In genomic region chr9:117066502-117066901, GRCm38 (mm10) we compare ENCODE assay signal across 20 mouse cellular contexts.
DNase-seq lines count a peak whose midpoint lies in the region; ATAC-seq and TF ChIP-seq lines count a peak whose summit lies in the region.
"Had no signal": no experiment of that assay in that cellular context is flagged by ENCODE, and none has a peak within 500 bp of the region (broad histone marks: within the 10 kb centered on the region; RNA-seq: fewer than 3 reads in every experiment).

No protein-coding gene starts in this region.

- no peak for DNase-seq in lung, embryonic 14.5 days
- no peak for DNase-seq in lung, postnatal 14 days
- peak; percentile 9 for DNase-seq in NIH3T3 (ENCODE audit: low read depth)
- DNase-seq in adrenal gland, postnatal 25 days: no peak
- DNase-seq in urinary bladder, adult 2 months (ENCODE audit: low spot score): no peak
- DNase-seq: cerebellum, adult 9-11 months; heart, postnatal 4 days; kidney, adult 18-20 months; kidney, postnatal 25 days; lung, postnatal 36 days; right cerebral cortex, adult 18-20 months; thymus, postnatal 36 days had no signal

- no peak overlapping the region for H3K4me3 ChIP-seq in intestine, postnatal 0 days (ENCODE audit: low read depth, low read length)
- no peak overlapping the region for H3K4me3 ChIP-seq in intestine, embryonic 15.5 days (replicated peaks)
- H3K4me3 ChIP-seq in lung, embryonic 14.5 days (ENCODE audit: low read depth, low read length): no peak overlapping the region
- no peak overlapping the region for H3K4me3 ChIP-seq in embryonic fibroblast, embryonic 13.5 days (ENCODE audit: insufficient read depth, low read length)
- H3K4me3 ChIP-seq: embryonic facial prominence, embryonic 13.5 days; heart, embryonic 12.5 days; limb, embryonic 13.5 days had no signal

- no peak overlapping the region for H3K27ac ChIP-seq in intestine, postnatal 0 days (ENCODE audit: low read depth, low read length)
- H3K27ac ChIP-seq in intestine, embryonic 15.5 days: no peak overlapping the region
- no peak overlapping the region for H3K27ac ChIP-seq in lung, embryonic 14.5 days (ENCODE audit: low read depth)
- H3K27ac ChIP-seq in embryonic fibroblast, embryonic 13.5 days (ENCODE audit: insufficient read depth, low read length): no peak overlapping the region
- H3K27ac ChIP-seq: embryonic facial prominence, embryonic 13.5 days; limb, embryonic 13.5 days had no signal

- TF ChIP-seq CTCF in intestine, postnatal 0 days (IDR thresholded peaks at IDR 0.05; ENCODE audit: low read depth): peak; percentile 59
- TF ChIP-seq CTCF in lung, embryonic 14.5 days (IDR thresholded peaks at IDR 0.05; ENCODE audit: low read depth): peak; percentile 53; the same call in 1 of the 2 replicates
- peak; percentile 5; the same call in 1 of the 2 replicates for TF ChIP-seq CTCF in embryonic fibroblast, embryonic 13.5 days (IDR thresholded peaks at IDR 0.05; ENCODE audit: borderline replicate concordance, insufficient read depth, low read length)

- WGBS in intestine, postnatal 0 days: 71% methylated on average over 3 of the region's 3 CpGs
- WGBS in intestine, embryonic 15.5 days: 76% methylated on average over 3 of the region's 3 CpGs
- 65% methylated on average over 3 of the region's 3 CpGs for WGBS in lung, embryonic 14.5 days

- no peaks in the 10 kb centered on the region for H3K4me1 ChIP-seq in intestine, postnatal 0 days (replicated peaks; ENCODE audit: control insufficient read depth, insufficient read depth, low read length)
- H3K4me1 ChIP-seq in intestine, embryonic 15.5 days (replicated peaks): no peaks in the 10 kb centered on the region
- H3K4me1 ChIP-seq in lung, embryonic 14.5 days (ENCODE audit: insufficient read depth): no peaks in the 10 kb centered on the region
- peaks cover 2% of the 10 kb centered on the region; the same call in 1 of the 2 replicates for H3K4me1 ChIP-seq in embryonic fibroblast, embryonic 13.5 days (ENCODE audit: control insufficient read depth, insufficient read depth, low read length)

- no peak for ATAC-seq in intestine, postnatal 0 days
- no peak for ATAC-seq in intestine, embryonic 15.5 days
- no peak for ATAC-seq in lung, embryonic 14.5 days (ENCODE audit: insufficient read depth)
- ATAC-seq: forebrain, embryonic 16.5 days; hindbrain, embryonic 16.5 days had no signal

- H3K4me2 ChIP-seq in intestine, postnatal 0 days (replicated peaks; ENCODE audit: low read depth): no peak overlapping the region
- no peak overlapping the region for H3K4me2 ChIP-seq in intestine, embryonic 15.5 days (replicated peaks)
- no peak overlapping the region for H3K4me2 ChIP-seq in lung, embryonic 14.5 days
- H3K4me2 ChIP-seq: embryonic facial prominence, embryonic 13.5 days; heart, embryonic 12.5 days; limb, embryonic 13.5 days had no signal

- H3K27me3 ChIP-seq in intestine, postnatal 0 days (replicated peaks; ENCODE audit: control insufficient read depth, insufficient read depth, low read length): no peaks in the 10 kb centered on the region
- no peaks in the 10 kb centered on the region for H3K27me3 ChIP-seq in intestine, embryonic 15.5 days (replicated peaks)
- no peaks in the 10 kb centered on the region for H3K27me3 ChIP-seq in lung, embryonic 14.5 days (ENCODE audit: insufficient read depth, low read length)
- H3K27me3 ChIP-seq: embryonic facial prominence, embryonic 13.5 days; heart, embryonic 12.5 days; limb, embryonic 13.5 days had no signal

- H3K9ac ChIP-seq in intestine, postnatal 0 days (ENCODE audit: low read depth, low read length): no peak overlapping the region
- H3K9ac ChIP-seq in intestine, embryonic 15.5 days: no peak overlapping the region
- no peak overlapping the region for H3K9ac ChIP-seq in lung, embryonic 14.5 days
- H3K9ac ChIP-seq: embryonic facial prominence, embryonic 13.5 days; heart, embryonic 12.5 days; limb, embryonic 13.5 days had no signal

- no peak for TF ChIP-seq POLR2A in embryonic fibroblast, embryonic 13.5 days (IDR thresholded peaks at IDR 0.05; ENCODE audit: low read depth, low read length)

- H3K9me3 ChIP-seq in intestine, postnatal 0 days (ENCODE audit: control insufficient read depth): no peaks in the 10 kb centered on the region
- H3K9me3 ChIP-seq in intestine, embryonic 15.5 days: no peaks in the 10 kb centered on the region
- no peaks in the 10 kb centered on the region for H3K9me3 ChIP-seq in lung, embryonic 14.5 days (ENCODE audit: low read depth, low read length)
- H3K9me3 ChIP-seq: limb, embryonic 13.5 days had no signal

- no peaks in the 10 kb centered on the region for H3K36me3 ChIP-seq in intestine, postnatal 0 days (ENCODE audit: control insufficient read depth, insufficient read depth)
- H3K36me3 ChIP-seq in intestine, embryonic 15.5 days: no peaks in the 10 kb centered on the region
- peaks cover 9% of the 10 kb centered on the region; the same call in 1 of the 2 replicates for H3K36me3 ChIP-seq in lung, embryonic 14.5 days (ENCODE audit: insufficient read depth)

Comparison
In these comparisons a context has a peak if more than half of its experiments do, and no peak if none do; other contexts are left out.
1. CTCF ChIP-seq: peak in every context shown above with its lines; median percentile 59 in intestine, postnatal 0 days; 53 in lung, embryonic 14.5 days; 5 in embryonic fibroblast, embryonic 13.5 days.